Mouse (Mus musculus): Measurements from ENCODE around the gene Cox19.

DNA sequence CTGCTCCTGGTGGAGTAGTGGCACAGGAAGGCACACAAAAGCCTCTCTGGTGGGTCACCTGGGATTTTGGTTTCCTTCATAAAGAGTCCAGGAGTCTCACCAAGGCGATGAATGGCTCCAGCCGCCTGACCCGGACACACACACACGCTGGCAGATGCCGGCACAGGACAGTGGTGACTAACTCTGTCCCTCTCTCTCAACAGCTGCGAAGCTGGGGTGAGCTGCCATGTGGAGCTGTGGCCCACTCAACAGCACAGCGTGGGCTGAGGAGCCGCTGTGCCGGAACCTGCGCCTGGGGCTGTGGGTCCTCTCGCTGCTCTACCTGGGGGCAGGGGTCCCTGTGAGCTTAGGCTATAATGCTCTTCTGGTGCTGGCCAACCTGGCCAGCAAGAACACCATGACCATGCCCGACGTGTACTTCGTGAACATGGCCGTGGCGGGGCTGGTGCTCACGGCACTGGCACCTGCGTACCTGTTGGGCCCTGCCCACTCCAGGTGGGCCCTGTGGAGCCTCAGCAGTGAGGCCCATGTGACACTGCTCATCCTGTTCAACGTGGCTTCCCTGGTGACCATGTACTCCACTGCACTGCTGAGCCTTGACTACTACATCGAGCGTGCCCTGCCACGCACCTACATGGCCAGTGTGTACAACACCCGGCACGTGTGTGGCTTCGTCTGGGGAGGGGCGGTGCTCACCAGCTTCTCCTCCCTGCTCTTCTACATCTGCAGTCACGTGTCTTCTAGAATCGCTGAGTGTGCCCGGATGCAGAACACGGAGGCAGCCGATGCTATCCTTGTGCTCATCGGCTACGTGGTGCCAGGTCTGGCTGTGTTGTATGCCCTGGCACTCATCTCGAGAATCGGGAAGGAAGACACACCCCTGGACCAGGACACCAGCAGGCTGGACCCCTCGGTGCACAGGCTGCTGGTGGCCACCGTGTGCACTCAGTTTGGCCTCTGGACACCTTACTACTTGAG lies 41.3 kb upstream of the Cox19 start:
- TF ChIP-seq CTCF (IDR thresholded peaks at IDR 0.05; ENCODE audit: low read depth, low read length), result no peak
- TF ChIP-seq TAL1 (conservative IDR thresholded peaks at IDR 0.05; ENCODE audit: low read depth, low read length), result no peak
- TF ChIP-seq GATA1 (IDR thresholded peaks at IDR 0.05; ENCODE audit: borderline replicate concordance, low read length), result no peak
- TF ChIP-seq POLR2AphosphoS5 (IDR thresholded peaks at IDR 0.05; ENCODE audit: insufficient replicate concordance, low read depth, low read length), result no peak; the same call in 1 of the 2 replicates

Measured in G1E (cell line).